Mouse (Mus musculus) adrenal gland, postnatal 25 days (tissue): ENCODE measurements around the gene Hcrtr1. TPM values are rescaled to one million over a fixed set of nuclear protein-coding genes. Genes with fewer than 3 reads are reported as not detected.

Experiments
- DNase-seq: peaks from one replicate; pipeline ENCODE4 v3.0.0; 2021; ENCODE audit warnings: mixed read lengths
- long read RNA-seq: library from polyadenylated mRNA; stranded (forward); transcript quantifications from one replicate; pipeline ENCODE4 v2.0.0, GENCODE M21; 2021
- total RNA-seq: library from RNA; stranded (reverse); gene quantifications from 2 replicates; pipeline ENCODE4 v1.2.3, GENCODE M21; 2021

Hcrtr1 gene
- total RNA-seq: 0.57 and 0.76 TPM in 2 replicates
- long read RNA-seq, partial matches to known transcripts: 3 of 3 reads
- long read RNA-seq, other reads (novel, unspliced or antisense): 0 of 3 reads

DNA sequence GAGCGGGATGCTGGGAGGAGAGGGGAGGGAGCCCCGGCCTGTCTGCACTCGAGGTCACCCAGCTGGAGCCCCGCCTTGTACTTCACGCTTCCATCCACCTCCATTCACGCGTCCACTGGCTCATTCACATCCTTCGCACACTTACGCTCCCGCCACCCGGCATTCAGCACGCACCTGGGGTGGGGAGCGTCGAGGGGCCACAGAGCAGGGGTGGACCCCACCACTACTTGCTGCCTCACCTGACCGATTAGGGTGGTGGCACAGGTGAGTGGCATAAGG is at the start of gene Hcrtr1:
Gene Hcrtr1, minus strand, starts transcription at position 146 of the 279 bp plus-strand sequence.
- no peak for DNase-seq

DNA sequence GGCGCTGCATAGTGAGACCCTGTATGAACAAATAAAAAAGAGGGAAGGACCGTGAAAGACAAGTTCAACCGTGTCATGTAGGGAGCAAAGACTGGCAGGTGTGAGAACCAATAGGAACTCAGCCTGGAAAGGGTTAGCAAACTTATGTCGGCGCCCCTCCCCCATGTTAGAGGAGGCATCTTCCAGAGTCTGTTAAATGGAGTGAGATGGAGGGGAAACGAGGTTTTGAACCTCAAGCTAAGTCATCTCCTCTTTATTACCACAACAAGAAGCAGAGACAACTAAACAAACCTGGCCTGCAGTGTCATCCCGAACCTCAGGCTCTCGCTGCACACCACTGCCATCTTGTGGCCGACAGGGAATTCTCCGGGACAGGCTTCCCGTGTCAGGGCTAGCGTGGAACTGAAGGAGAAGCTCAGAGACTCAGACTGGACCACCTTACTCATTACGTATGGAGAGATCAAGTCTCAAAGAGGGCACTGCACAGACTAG is 49.7 kb upstream of the Hcrtr1 start:
- peak; percentile 87 for DNase-seq

- DNase-seq: no peak
Observed at GRCm38 (mm10) chr4:130186891-130187290, 47.7 kb upstream of the Hcrtr1 start.

- DNase-seq: no peak
Observed at GRCm38 (mm10) chr4:130186450-130186849, 47.3 kb upstream of the Hcrtr1 start.

- no peak for DNase-seq
Observed at GRCm38 (mm10) chr4:130183879-130184278, 44.7 kb upstream of the Hcrtr1 start.

GRCm38 (mm10) chr4:130183023-130183422 is 43.9 kb upstream of the Hcrtr1 start:
- no peak for DNase-seq

DNA sequence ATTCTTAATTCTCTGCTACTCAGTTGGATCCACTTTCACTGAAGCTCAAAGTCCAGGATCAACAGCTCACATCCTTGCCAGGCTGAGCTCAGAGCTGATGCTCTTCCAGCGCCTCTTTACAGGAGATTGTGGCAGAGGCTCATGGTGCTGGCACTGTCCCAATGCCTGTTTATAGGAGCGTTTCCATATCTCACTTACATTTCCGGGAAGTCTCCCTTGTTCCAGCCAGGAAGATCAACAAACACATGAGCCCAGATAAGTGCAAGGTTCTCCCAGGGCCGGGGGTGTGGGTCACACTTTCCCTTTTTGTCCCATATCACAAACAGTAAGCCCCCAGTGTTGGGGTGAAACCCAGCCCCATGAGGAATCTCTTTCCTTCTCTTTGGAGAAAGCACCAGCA is 42.7 kb upstream of the Hcrtr1 start:
- no peak for DNase-seq

DNA sequence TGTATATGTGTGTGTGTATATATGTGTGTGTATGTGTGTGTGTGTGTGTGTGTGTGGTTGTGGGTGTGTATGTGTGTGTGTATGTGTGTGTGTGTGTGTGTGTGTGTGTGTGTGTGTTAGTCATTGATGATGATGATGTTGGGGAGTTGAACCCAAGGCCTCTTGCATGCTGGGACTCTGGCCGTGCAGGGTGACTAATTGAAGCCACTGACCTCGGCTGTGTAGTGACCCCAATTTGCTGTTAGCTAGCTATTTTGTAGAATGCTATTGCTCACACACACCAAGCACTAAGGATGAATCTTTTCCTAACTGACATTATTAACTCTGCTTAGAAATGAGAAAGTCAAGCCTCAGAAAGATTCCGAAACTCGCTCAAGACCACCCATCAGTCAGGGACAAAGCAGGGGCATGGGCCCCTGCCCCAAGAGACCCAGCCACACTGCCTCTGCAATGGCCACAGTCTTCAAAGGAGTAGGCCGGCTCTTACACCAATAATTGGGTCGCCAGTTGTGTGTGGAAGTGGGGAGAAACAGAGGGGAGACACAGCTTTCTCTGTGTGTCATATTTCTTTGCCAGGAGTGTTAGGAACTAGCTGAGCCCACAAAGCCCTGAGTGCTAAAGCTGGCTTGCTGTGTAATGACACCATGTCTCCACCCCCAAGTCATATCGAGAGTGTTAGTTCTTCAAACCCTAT is 41.9 kb upstream of the Hcrtr1 start:
- DNase-seq: no peak

DNA sequence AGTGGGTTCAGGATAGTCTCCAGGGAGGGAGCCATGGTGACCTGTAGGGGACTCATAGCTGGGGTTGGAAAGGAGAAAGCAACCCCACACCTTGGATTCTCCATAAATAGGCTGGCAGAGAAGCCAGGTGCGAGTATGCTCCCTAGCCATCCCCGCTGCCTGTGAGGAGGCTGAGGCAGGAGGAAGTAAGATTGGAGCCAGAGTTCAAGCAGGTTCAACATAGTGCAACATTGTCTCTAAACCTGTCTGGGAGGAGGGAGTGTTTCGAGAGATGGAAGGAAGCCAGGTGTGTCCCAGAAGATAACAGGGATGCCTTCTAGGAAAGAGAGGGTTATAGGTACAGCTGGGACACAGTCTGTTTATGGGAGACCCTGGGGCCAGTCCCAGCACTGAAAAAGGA is 40.7 kb upstream of the Hcrtr1 start:
- no peak for DNase-seq

GRCm38 (mm10) chr4:130177536-130177935 is 38.4 kb upstream of the Hcrtr1 start:
- DNase-seq: no peak

DNA sequence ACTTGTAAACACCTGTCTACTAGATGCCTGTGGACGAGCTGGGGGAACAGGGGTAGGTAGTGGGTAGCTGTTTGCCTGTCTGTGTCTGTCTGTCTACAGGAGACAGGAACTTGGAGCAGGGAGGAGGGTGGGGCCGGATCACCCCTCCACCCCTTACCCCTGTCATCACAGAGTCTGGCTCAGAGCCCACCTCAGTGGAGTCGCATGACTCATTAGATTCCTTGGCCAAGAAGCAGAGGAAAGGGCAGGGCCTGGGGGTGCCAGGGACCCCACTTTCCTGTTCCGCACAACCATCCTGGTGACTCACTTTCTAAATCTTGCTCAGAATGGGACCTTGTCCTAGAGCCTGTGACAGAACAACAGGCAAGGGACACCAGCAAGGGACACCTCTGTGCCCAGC is 37.9 kb upstream of the Hcrtr1 start:
- DNase-seq: peak; percentile 69

GRCm38 (mm10) chr4:130176156-130176720 is 37.1 kb upstream of the Hcrtr1 start:
- no peak for DNase-seq

DNA sequence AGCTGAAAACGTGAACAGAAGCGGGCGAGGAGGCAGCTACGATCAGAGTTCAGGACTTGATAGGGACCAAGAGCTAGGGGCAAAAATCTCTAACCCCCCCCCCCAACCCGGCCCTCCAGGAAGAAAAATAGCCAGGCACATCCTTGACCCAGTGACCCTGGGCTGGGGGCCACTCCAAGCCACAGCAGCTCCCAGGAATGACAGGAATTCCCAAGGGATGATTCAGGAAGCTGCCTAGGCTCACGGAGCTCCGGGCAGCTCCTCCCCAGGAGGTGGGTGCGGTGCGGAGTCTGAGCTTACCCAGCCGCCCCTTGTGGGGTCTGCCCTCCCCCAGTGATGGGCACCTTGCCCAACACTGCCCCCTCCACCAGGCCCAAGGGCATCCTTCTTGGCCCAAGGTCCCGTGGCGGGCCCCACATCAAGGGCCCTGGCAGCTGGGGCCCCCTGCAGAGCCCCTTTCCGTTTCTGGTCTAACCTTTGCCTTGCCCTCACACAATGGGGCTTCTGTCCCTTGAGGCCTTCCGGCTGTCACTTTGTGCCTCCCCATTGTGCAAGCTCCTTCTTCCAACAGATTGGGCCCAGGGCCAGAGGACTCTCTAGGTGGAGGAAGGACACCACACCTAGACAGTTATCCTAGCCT is 36.0 kb upstream of the Hcrtr1 start, which contains the start of gene Tinagl1:
Gene Tinagl1, minus strand, starts transcription at position 51 of the 640 bp plus-strand sequence.
- peak; percentile 54 for DNase-seq

DNA sequence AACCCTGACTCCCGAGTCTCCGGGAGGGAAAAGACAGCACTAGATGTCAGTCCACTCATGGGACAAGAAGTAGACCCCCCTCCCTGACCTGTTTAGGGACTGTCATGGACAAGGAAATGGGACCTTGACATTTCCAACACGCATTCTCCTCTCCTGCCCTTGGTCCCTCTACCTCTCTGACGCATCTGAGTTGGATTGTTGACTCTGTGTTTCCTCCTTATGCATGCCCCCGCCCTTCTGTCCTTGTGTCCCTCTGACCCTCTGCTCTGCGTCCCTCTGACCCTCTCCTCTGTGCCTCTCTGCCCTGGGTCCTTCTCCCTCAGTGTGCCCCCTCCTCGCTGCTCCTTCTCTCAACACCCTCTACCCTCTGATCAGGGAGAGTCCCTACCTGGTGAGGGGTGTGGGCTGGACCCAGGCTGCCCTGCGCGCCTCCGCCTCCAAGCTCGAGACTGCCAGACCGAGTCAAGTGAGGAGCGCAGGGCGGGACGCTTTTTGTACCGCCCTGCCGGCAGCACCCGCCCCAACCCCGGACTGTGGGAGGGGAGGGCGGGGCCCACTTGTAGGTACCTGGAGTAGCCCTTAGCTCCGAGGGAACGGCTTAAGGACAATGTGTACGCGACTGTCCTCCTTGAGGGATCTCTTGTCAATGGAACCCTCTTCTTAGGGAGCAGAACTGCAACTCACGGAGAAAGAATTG is 35.3 kb upstream of the Hcrtr1 start:
- peak; percentile 77 for DNase-seq

- DNase-seq: no peak
Observed at GRCm38 (mm10) chr4:130173911-130174311, 34.8 kb upstream of the Hcrtr1 start.

GRCm38 (mm10) chr4:130173060-130173822 is 34.1 kb upstream of the Hcrtr1 start:
- no peak for DNase-seq

GRCm38 (mm10) chr4:130171951-130172765 is 33.0 kb upstream of the Hcrtr1 start:
- DNase-seq: peak; percentile 71

GRCm38 (mm10) chr4:130170362-130170761 is 31.2 kb upstream of the Hcrtr1 start:
- no peak for DNase-seq

GRCm38 (mm10) chr4:130169411-130169971 is 30.3 kb upstream of the Hcrtr1 start:
- no peak for DNase-seq

GRCm38 (mm10) chr4:130168280-130169183 is 29.4 kb upstream of the Hcrtr1 start:
- peak; percentile 93 for DNase-seq
